Mouse (Mus musculus) liver, adult 2 months (tissue): ENCODE data around the gene Irgm2.

Source experiments
- CTCF ChIP-seq: fragments of 200-500 bp; IDR thresholded peaks from 2 replicates; pipeline ENCODE4 v1.5.1; 2011; ENCODE audit warnings: low read depth, low read length, control low read depth
- POLR2A ChIP-seq: fragments of 200-500 bp; IDR thresholded peaks from 2 replicates; pipeline ENCODE4 v1.6.1; 2011; ENCODE audit warnings: low read length, control low read depth; ENCODE audit not compliant: insufficient read depth; ENCODE audit errors: extremely low read depth

- TF ChIP-seq CTCF (peak; percentile 48), POLR2A (no peak)
These were observed 39.7 kb downstream of the Irgm2 start for GRCm38 (mm10) chr11:58238840-58239791.
